Mouse (Mus musculus) liver, embryonic 14.5 days (tissue): Measurements from ENCODE around the gene Gm17174. TPM values are rescaled to one million over a fixed set of nuclear protein-coding genes. Genes with fewer than 3 reads are reported as not detected.
"Not testable (repeated sequence)": the region's sequence is repeated elsewhere in the genome, so short reads cannot be mapped to it uniquely, and the experiment has no call there.

Source experiments
- ATAC-seq: fragments of 200-750 bp; cut with Nextera tagmentation; 2 replicates; pipeline ENCODE4 v1.8.0; 2017; ENCODE audit warnings: moderate number of reproducible peaks, mild to moderate bottlenecking, moderate library complexity; ENCODE audit not compliant: insufficient read depth
- DNase-seq, 3 experiments: peaks; one replicate each; pipeline ENCODE4 v3.0.0-alpha.2; 2012 to 2013; ENCODE audit warnings: low read depth in 3 of 3, low spot score in 3 of 3
- H3K27ac ChIP-seq: fragments of 300-500 bp; sonication (generic); 2 replicates; pipeline ENCODE4 v1.5.1; 2014; ENCODE audit warnings: moderate library complexity, mild to moderate bottlenecking, control low read depth, inconsistent platforms
- H3K27me3 ChIP-seq: fragments of 300-500 bp; sonication (generic); 2 replicates; pipeline ENCODE4 v1.6.1; 2014; ENCODE audit warnings: mild to moderate bottlenecking, low read length, moderate library complexity; ENCODE audit not compliant: control insufficient read depth, insufficient read depth
- H3K36me3 ChIP-seq: fragments of 300-500 bp; sonication (generic); replicated peaks from 2 replicates; pipeline ENCODE4 v1.6.1; 2014; ENCODE audit warnings: low read depth; ENCODE audit not compliant: control insufficient read depth, insufficient read depth
- H3K4me1 ChIP-seq, 2 experiments: fragments of 200-500 bp in 1 of 2; fragments of 300-500 bp in 1 of 2; sonication (generic) in 1 of 2; replicated peaks; 2 replicates each; pipeline ENCODE4 v1.6.1; 2012 to 2014; ENCODE audit warnings: antibody characterized with exemption in 1 of 2, inconsistent platforms in 1 of 2, low read length in 1 of 2; ENCODE audit not compliant: control insufficient read depth in 2 of 2, insufficient read depth in 2 of 2
- H3K4me2 ChIP-seq: fragments of 300-500 bp; sonication (generic); 2 replicates; pipeline ENCODE4 v1.6.1; 2014; ENCODE audit warnings: low read depth, mild to moderate bottlenecking, control low read depth, moderate library complexity
- H3K4me3 ChIP-seq, 2 experiments: fragments of 200-500 bp in 1 of 2; fragments of 300-500 bp in 1 of 2; sonication (generic) in 1 of 2; 2 replicates each; pipeline ENCODE4 v1.5.1; 2012 to 2014; ENCODE audit warnings: low read depth in 2 of 2, low read length in 2 of 2, mild to moderate bottlenecking in 2 of 2, control low read depth in 1 of 2, inconsistent platforms in 1 of 2, moderate library complexity in 1 of 2; ENCODE audit not compliant: insufficient read depth in 1 of 2
- H3K9ac ChIP-seq: fragments of 300-500 bp; sonication (generic); replicated peaks from 2 replicates; pipeline ENCODE4 v1.6.1; 2014; ENCODE audit warnings: mild to moderate bottlenecking, control low read depth, moderate library complexity
- H3K9me3 ChIP-seq: fragments of 300-500 bp; sonication (generic); 2 replicates; pipeline ENCODE4 v1.6.1; 2016; ENCODE audit warnings: low read length, mixed read lengths; ENCODE audit not compliant: control insufficient read depth
- CTCF ChIP-seq: IDR thresholded peaks from 2 replicates; pipeline ENCODE4 v1.5.1; 2016; ENCODE audit warnings: antibody characterized with exemption, low read depth, control low read depth
- EP300 ChIP-seq: IDR thresholded peaks from 2 replicates; pipeline ENCODE4 v1.6.1; 2016; ENCODE audit warnings: antibody characterized with exemption, low read depth
- WGBS: fragments of 180-500 bp; shearing (Covaris S2); extraction: QIAGEN DNeasy Blood & Tissue Kit; methylation state at CpG from one replicate; pipeline ENCODE4 v1.1.7; 2014; ENCODE audit not compliant: insufficient replicate concordance; 5-methylcytosine and 5-hydroxymethylcytosine counted together
- polyA plus RNA-seq, 2 experiments: library from polyadenylated mRNA; depleted of rRNA in 1 of 2; stranded (reverse) in 1 of 2; unstranded in 1 of 2; fragments of >200 nt; fragmentation: Nextera tagmentation in 1 of 2; extraction: Ambion mirVana in 1 of 2; gene quantifications; 2 replicates each; pipeline versions ENCODE4 v1.2.1 to v1.2.3; 2012 to 2014

Gene Gm17174
- polyA plus RNA-seq (2012; rRNA removed) (not detected in 2 replicates), polyA plus RNA-seq (2014; fragmentation: Nextera tagmentation; extraction: Ambion mirVana) (not detected in 2 replicates)

GRCm38 (mm10) chr14:51592039-51592438 is at the start of gene Gm17174:
Gene Gm17174, minus strand, starts transcription at chr14:51592139.
- not testable (repeated sequence) for DNase-seq, H3K27ac ChIP-seq, H3K9ac ChIP-seq, H3K4me3 ChIP-seq, ATAC-seq, H3K27me3 ChIP-seq, H3K4me2 ChIP-seq, H3K4me1 ChIP-seq, H3K36me3 ChIP-seq, H3K9me3 ChIP-seq
- WGBS = 69% methylated on average over 4 of the region's 4 CpGs

DNA sequence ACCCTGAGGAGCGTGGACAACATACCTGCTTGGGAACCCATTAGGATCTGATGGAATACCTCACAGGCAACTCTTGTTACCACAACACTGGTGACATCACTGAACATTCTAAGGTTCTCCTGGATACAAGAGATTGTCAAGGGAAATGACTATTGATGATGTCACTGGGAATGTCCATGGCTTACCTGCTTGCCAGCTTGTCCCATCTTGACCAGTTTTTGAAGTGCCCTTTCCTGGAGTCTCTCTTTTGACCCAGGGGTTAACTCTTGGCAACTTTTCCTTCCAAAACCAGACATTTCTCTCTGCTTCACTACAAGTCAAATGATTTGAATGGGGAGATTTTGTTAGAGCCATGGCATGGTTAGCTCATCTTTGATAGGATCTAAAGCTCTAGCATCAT is 43.6 kb upstream of the Gm17174 start, which contains the start of gene Gm4181:
Gm4181 (minus strand) TSS at position 101 of the 400 bp plus-strand sequence.
- H3K4me3 ChIP-seq, H3K9me3 ChIP-seq, H3K27ac ChIP-seq, H3K27me3 ChIP-seq, H3K36me3 ChIP-seq, DNase-seq, H3K4me1 ChIP-seq, H3K4me2 ChIP-seq, H3K9ac ChIP-seq, ATAC-seq: not testable (repeated sequence)
- WGBS = 40% methylated on average over 1 of the region's 1 CpGs

- H3K4me1 ChIP-seq, H3K4me2 ChIP-seq, H3K4me3 ChIP-seq, H3K36me3 ChIP-seq, ATAC-seq, H3K27ac ChIP-seq, H3K9me3 ChIP-seq, H3K9ac ChIP-seq, DNase-seq, H3K27me3 ChIP-seq: not testable (repeated sequence)
- WGBS = 72% methylated on average over 1 of the region's 1 CpGs
Measured at GRCm38 (mm10) chr14:51632426-51632825, 40.5 kb upstream of the Gm17174 start.

GRCm38 (mm10) chr14:51611210-51611609 is 19.3 kb upstream of the Gm17174 start, which contains the start of gene Gm17078:
Gene Gm17078, minus strand, starts transcription at chr14:51611310.
- Histone ChIP-seq H3K36me3 (no peaks in the 10 kb centered on the region), H3K4me3 (no peak within 1 kb of the TSS), H3K4me1 (no peaks in the 10 kb centered on the region), H3K9ac (no peak within 1 kb of the TSS), H3K27me3 (no peaks in the 10 kb centered on the region), H3K27ac (no peak within 1 kb of the TSS), H3K4me2 (no peak within 1 kb of the TSS), H3K9me3 (no peaks in the 10 kb centered on the region)
- no peak for ATAC-seq
- no peak for TF ChIP-seq EP300
- no peak for TF ChIP-seq CTCF
- WGBS = 53% methylated on average over 1 of the region's 1 CpGs
- no peak for DNase-seq

- not testable (repeated sequence) for H3K4me1 ChIP-seq, H3K27ac ChIP-seq, H3K4me2 ChIP-seq, H3K4me3 ChIP-seq, H3K9ac ChIP-seq, ATAC-seq, DNase-seq, H3K27me3 ChIP-seq, H3K36me3 ChIP-seq, H3K9me3 ChIP-seq
- WGBS = 64% methylated on average over 2 of the region's 2 CpGs
Measured at GRCm38 (mm10) chr14:51573963-51574362, 18.0 kb downstream of the Gm17174 start, which contains the start of gene Gm17175. Gene Gm17175, minus strand, starts transcription at chr14:51574063.

- no peak within 1 kb of the TSS for H3K4me2 ChIP-seq
- H3K9me3 ChIP-seq = no peaks in the 10 kb centered on the region
- TF ChIP-seq CTCF (no peak), EP300 (no peak)
- DNase-seq (no peak), ATAC-seq (no peak)
- no peak within 1 kb of the TSS for H3K9ac ChIP-seq
- H3K4me3 ChIP-seq = no peak within 1 kb of the TSS
- no peaks in the 10 kb centered on the region for H3K4me1 ChIP-seq
- 68% methylated on average over 4 of the region's 4 CpGs for WGBS
- no peaks in the 10 kb centered on the region for H3K27me3 ChIP-seq
- H3K27ac ChIP-seq = no peak within 1 kb of the TSS
- no peaks in the 10 kb centered on the region for H3K36me3 ChIP-seq
Measured at GRCm38 (mm10) chr14:51552490-51552889, 39.4 kb downstream of the Gm17174 start, which contains the start of gene Gm5622. Gene Gm5622, plus strand, starts transcription at chr14:51552790.

Other genes with a start within 250 kb of the Gm17174 start
- gene Gm7247, start 230.4 kb downstream of the Gm17174 start, polyA plus RNA-seq (2012; rRNA removed) = not detected in 2 replicates
- not detected in 2 replicates for gene Gm7247, start 230.4 kb downstream of the Gm17174 start, polyA plus RNA-seq (2014; fragmentation: Nextera tagmentation; extraction: Ambion mirVana)
- gene Vmn2r88, start 181.3 kb downstream of the Gm17174 start, polyA plus RNA-seq (2012; rRNA removed) = not detected in 2 replicates
- gene Vmn2r88, start 181.3 kb downstream of the Gm17174 start, polyA plus RNA-seq (2014; fragmentation: Nextera tagmentation; extraction: Ambion mirVana) = not detected in 2 replicates
- gene Vmn2r89, start 140.3 kb downstream of the Gm17174 start, polyA plus RNA-seq (2012; rRNA removed) = not detected in 2 replicates
- gene Vmn2r89, start 140.3 kb downstream of the Gm17174 start, polyA plus RNA-seq (2014; fragmentation: Nextera tagmentation; extraction: Ambion mirVana) = not detected in 2 replicates
- not detected in 2 replicates for gene Gm5622, start 39.3 kb downstream of the Gm17174 start, polyA plus RNA-seq (2012; rRNA removed)
- 0.15 and 0.16 TPM in 2 replicates for gene Gm5622, start 39.3 kb downstream of the Gm17174 start, polyA plus RNA-seq (2014; fragmentation: Nextera tagmentation; extraction: Ambion mirVana)
- gene Gm17175, start 18.1 kb downstream of the Gm17174 start, polyA plus RNA-seq (2012; rRNA removed) = not detected in 2 replicates
- not detected in 2 replicates for gene Gm17175, start 18.1 kb downstream of the Gm17174 start, polyA plus RNA-seq (2014; fragmentation: Nextera tagmentation; extraction: Ambion mirVana)
- gene Gm17078, start 19.2 kb upstream of the Gm17174 start, polyA plus RNA-seq (2012; rRNA removed) = not detected in 2 replicates
- gene Gm17078, start 19.2 kb upstream of the Gm17174 start, polyA plus RNA-seq (2014; fragmentation: Nextera tagmentation; extraction: Ambion mirVana) = not detected in 2 replicates
- gene Gm4181, start 43.5 kb upstream of the Gm17174 start, polyA plus RNA-seq (2012; rRNA removed) = not detected in 2 replicates
- not detected in 2 replicates for gene Gm4181, start 43.5 kb upstream of the Gm17174 start, polyA plus RNA-seq (2014; fragmentation: Nextera tagmentation; extraction: Ambion mirVana)
- not detected in 2 replicates for gene Gm17079, start 103.3 kb upstream of the Gm17174 start, polyA plus RNA-seq (2012; rRNA removed)
- gene Gm17079, start 103.3 kb upstream of the Gm17174 start, polyA plus RNA-seq (2014; fragmentation: Nextera tagmentation; extraction: Ambion mirVana) = not detected in 2 replicates
- gene Gm5800, start 125.0 kb upstream of the Gm17174 start, polyA plus RNA-seq (2012; rRNA removed) = not detected in 2 replicates
- gene Gm5800, start 125.0 kb upstream of the Gm17174 start, polyA plus RNA-seq (2014; fragmentation: Nextera tagmentation; extraction: Ambion mirVana) = not detected in 2 replicates
- gene Ang4, start 181.5 kb upstream of the Gm17174 start, polyA plus RNA-seq (2012; rRNA removed) = not detected in 2 replicates
- not detected in 2 replicates for gene Ang4, start 181.5 kb upstream of the Gm17174 start, polyA plus RNA-seq (2014; fragmentation: Nextera tagmentation; extraction: Ambion mirVana)
- gene AY358078, start 207.9 kb upstream of the Gm17174 start, polyA plus RNA-seq (2012; rRNA removed) = not detected in 2 replicates
- not detected in 2 replicates for gene AY358078, start 207.9 kb upstream of the Gm17174 start, polyA plus RNA-seq (2014; fragmentation: Nextera tagmentation; extraction: Ambion mirVana)